Mouse (Mus musculus) frontal cortex, postnatal 25 days (tissue): ENCODE data around the gene Ppp6c.
"Not testable (repeated sequence)": the region's sequence is repeated elsewhere in the genome, so short reads cannot be mapped to it uniquely, and the experiment has no call there.

ENCODE experiments used
- DNase-seq, 2 experiments: peaks; one replicate each; pipeline ENCODE4 v3.0.0; 2022; ENCODE audit warnings: low spot score in 2 of 2

Ppp6c gene

DNA sequence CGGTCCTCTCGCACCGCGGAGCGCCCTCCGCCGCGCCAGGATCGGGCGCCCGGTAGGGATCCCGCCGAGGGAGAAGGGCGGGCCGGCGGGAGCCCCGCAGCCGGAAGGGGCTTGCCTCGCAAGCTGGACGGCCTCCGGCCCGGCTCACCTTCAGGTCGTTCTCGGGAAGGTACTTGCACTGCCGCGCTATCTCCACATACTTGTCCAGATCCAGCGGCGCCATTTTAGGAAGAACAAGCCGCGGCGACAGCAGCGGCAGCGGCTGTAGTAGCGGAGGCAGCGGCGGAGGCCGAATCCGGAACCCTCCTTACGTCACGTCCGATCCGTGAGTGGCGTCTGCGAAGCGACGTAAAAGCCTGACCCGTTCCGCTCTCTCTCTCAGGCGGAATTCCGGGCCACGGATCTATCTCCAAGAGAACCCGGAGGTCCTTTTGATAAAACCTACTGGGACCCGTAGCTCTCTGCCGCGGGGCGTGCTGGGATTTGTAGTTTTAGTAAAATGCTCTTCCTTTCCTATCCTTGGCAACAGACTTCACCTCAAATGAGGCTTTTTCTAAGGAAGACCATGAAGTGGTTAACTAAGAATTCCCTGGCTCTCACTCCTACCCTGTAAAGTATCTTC, at the start of gene Ppp6c:
Gene Ppp6c (minus strand): TSS at position 433 of the 622 bp plus-strand sequence.
- peak; percentile 90 to 92 for DNase-seq

DNA sequence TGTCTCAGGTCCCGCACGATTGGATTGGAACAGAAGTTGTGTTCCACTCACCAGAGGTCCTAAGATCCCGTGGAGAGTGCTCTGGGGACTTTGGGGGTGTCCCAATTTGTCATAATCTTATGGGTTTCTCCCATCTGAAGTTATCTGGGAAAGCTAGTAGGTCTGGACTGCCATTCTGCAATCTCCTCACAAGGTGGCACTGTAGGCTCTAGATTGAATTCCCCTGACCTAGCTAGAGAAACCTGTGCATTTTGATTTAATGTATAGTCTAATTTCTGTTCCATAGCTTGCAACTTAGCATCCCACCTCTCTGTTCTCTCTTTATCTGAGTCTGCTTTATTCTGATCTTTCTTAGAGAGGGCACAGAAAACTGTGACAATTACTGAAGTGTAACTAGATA, 42.1 kb upstream of the Ppp6c start:
- DNase-seq = no peak

DNA sequence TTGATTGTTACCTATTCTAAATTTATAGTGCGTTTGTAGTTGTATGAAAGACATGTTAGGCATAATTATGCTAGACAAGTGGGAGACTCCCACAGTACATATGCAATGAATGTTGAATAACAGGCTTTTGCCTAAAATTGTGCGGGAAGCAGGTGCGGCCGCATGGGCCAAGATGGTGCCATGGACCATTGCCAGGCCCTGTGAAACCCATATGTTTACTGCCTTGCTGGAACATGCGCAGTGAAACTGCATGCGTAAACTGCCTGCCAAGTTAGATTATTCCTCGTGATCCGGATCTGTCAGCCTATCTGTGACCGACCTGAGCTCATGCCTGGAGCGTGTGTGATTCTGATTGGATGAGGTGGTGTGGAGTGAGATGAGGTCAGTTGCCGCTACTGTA, 26.0 kb upstream of the Ppp6c start:
- not testable (repeated sequence) for DNase-seq

DNA sequence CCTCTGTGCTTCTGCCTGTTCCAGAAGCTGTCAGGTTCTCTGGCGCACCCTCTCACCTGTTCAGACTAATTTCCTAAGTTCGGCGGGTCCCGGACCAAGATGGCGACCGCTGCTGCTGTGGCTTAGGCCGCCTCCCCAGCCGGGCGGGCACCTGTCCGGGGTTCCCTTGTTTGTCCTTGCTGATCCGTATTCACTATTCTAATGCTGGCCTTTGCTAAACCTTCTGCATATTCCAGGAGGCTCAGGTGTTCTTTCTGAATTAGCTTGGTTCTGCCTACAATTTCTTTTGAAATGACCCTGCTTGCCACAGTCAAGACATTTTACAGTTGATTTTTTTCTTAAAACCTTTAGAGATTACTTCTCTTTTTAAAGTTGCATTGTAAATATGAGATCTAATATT, 20.6 kb upstream of the Ppp6c start:
- DNase-seq = not testable (repeated sequence)

DNA sequence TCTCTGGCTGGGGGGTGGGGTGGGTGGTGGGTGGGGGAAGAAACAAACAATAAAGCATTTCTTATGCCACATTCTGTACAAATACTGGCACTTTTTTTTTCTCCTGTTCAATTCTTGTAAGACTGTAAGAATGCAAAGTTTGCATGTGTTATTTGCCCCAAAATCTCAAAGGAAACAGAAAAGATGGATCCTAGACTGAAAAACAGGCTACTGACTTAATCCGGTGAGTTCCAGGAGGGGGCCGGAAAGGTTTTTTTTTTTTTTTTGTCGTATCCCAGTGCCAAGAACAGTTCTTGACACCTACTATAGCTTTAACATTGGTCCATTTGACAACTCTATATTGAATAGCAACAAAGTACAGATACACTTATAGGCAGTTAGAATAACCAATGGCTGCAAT, 480 bp upstream of the Ppp6c start:
- no peak for DNase-seq

DNA sequence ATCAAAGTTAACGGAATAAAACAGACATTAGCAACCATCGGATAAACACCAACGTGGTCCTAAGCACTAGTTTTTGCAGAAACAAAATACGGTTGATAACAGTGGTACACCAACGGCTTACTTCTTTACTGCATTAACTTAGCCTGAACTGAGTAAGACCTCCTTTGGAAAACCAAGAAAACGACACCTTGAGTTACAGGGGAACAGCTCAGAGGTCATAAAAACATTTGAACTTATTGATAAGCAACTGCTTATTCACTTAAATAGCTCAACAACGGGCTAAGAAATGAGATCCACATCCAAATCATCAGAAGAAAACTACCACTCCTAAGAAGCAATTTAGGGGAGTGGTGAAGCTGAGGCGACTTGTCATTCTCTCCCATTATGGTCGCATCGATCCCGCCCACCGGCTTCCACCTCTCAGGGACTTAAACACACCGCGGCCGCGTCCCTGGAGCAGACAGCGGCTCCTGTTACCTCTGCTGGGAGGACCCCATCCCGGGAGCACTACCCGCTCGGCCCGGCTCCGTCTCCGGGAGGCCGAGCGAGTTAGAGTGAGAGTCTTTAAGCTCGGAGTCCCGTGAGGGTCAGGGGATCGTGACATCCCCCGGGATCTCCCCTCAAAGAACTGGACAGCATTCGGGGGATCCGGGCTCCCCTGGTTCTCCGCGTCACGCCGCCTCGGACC, 776 bp downstream of the Ppp6c start:
- DNase-seq = peak in 1 of 2 experiments; percentile 40

DNA sequence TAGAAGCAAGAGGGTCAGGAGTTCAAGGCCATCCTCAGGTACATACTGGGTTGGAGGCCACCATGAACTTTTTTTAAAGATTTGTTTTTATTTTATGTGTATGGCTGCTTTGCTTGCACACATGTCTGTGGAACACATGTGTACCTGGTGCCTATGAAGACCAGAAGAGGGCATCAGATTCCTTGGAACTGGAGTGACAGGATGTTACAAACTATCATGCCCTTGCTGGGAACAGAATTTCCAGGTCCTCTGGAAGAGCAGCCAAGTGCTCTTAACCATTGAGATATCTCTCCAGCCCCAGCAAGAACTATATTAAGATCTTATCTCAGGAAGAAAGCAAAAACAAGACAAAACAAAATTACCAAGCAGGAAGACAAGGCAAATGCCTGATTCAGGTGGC, 1.6 kb downstream of the Ppp6c start:
- DNase-seq = no peak

- no peak for DNase-seq
Observed at GRCm38 (mm10) chr2:39220010-39220409, 6.2 kb downstream of the Ppp6c start.

DNA sequence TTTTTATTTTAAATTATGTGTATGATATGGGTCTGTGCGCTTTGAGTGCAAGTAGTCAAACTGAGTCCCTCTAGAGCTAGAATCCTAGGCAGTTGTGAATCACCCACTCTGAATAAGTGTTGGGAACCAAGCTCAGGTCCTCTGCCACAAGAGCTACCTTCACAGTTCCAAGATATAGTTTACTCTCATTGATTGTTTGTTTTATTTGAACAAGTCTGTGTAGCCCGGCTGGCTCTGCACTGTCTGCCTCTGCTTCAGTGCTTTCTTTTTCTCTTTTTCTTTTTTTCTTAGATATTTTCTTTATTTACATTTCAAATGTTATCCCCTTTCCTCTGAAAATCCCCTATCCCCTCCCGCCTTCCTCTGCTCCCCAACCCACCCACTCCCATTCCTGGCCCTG, 7.2 kb downstream of the Ppp6c start:
- no peak for DNase-seq

DNA sequence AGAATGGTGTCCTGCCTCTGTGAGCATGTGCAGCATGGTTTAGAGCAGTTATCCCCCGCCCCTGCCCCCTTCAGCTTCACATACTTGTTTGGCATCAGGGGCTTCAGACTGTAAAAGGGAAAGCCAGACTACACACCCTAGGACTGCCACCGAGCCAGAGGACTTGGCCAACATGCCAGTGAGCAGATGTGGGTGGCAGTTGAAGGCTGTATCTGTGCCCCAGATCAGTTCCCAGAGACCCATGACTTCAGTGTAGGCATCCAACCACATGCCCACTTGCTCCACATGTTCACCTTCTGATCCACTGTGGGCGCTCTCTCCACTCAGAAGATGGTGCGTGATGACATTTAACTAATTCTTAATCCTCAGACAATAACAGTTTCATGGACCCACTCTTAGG, 9.1 kb downstream of the Ppp6c start:
- no peak for DNase-seq

DNA sequence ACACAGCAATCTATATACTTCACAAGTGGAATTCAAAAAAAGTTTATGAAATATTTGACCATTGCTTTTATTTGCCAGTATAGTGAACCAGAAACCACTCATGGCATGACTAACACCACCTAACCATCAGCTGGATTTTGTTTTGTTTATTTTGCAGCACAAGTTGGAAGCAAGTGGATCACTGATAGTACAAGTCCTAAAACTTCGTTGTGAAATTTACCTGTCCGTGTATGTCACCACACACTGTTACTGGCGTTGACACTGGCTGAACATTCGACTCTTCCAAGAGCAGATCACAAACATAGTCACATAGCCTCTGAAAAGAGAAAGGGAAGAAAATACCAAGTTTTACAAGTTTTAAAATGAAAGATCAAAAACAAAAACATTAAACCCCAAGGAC, 15.5 kb downstream of the Ppp6c start:
- no peak for DNase-seq

DNA sequence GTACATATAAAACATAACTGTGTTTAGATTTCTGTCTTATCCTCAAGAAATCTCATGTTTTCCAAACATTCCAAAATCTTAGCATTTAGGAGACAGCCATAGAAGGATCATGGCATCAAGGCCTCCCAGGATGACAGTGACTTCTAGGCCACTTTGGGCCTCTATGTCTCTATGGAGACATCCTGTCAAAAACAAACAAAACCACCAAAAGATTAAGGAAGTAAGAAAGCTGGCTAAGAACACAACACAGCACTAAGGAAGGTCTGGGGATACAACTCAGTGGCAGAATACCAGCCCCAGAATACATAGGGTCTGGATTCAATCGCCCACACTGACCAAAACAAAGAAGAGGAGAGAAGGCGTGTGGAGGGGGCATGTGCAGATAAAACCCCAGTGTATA, 22.9 kb downstream of the Ppp6c start:
- DNase-seq = no peak

- no peak for DNase-seq
Observed at GRCm38 (mm10) chr2:39194809-39195208, 31.4 kb downstream of the Ppp6c start.

GRCm38 (mm10) chr2:39190561-39191056, 35.6 kb downstream of the Ppp6c start, which contains the start of gene Scai:
Gene Scai (minus strand): TSS chr2:39190734.
- peak; percentile 97 to 98 for DNase-seq

DNA sequence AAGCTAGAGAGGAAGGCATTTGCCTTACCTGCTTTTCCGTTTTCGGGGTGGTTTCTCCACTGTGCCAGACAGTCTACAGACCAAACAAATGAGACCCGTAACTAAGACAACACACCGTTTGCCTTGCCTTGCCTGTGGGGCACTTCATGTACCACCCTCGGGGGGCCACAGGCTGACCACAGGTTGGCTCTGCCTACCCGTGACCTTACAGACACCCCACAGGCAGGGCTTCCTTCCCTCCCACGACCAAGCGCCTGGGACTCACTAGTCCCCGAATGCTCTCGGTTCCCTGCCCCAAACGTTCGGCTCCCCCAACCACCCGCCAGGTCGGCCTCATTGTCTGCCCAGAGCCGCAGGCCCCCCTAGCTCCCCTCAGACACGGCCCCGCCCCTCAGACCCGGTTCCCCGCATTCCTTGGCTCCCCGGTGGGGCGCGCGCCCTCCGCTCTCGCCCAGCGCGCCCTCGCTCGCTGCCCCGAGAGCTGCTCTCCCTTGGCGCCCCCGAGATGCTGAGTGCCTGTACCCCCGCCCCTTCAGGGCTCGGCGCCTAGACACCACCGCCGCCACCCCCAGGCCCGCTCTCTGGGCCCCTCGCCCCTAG, 36.2 kb downstream of the Ppp6c start:
- no peak for DNase-seq

DNA sequence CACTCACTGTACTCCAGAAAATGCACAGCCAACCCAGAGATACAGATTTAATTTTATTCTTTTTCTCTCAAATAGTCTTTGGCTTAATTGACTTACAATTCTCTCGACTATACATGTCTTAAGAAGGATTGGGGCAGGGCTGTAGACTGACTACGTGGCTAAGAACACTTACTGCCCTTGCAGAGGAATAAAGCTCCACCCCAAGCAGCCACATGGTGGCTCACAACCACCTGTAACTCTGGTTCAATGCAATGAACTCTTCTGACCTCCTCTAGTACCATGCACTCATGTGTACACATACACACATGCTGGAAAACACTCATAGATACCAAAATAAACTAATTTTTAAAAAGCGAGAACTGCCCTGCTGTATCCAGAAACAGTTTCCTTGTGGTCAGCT, 40.3 kb downstream of the Ppp6c start:
- no peak for DNase-seq

GRCm38 (mm10) chr2:39183587-39183986, 42.7 kb downstream of the Ppp6c start:
- no peak for DNase-seq

DNA sequence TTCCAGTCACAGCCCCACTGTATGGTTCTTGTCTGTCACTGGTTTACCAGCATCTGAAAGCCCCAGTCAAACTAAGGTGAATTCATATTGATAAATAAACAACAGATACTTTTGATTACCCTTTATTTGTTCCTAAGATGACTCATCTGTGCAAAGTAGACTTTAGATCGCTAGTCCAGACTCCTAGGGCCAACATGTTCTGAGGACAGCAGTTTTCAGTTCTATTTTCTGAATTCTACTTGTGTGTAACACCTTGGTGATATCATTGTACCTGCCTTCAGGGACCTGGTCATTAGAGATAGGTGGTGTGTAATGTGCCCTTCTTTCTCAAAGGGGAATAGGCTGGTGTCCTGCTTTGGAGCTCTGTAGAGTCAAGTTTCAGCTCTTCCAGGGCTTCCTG, 65.3 kb downstream of the Ppp6c start:
- no peak for DNase-seq

DNA sequence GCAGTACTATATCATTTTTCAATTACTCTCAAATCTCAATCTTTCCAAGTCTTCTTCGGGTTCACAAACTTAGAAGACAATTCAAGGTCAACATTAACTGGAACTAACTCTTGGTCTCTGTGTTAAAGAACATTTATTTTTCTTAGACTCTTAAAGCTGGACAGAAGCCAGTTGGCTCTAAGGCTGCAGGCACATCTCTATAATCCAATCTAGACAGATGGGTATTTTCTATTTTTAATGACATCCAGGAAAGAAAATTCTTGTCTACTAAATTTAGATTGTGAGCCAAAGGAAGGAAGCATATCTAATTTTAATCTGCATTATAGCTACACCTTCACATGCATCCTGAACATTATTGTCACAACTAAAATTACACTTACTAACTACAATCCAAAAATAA, 68.3 kb downstream of the Ppp6c start:
- no peak for DNase-seq

DNA sequence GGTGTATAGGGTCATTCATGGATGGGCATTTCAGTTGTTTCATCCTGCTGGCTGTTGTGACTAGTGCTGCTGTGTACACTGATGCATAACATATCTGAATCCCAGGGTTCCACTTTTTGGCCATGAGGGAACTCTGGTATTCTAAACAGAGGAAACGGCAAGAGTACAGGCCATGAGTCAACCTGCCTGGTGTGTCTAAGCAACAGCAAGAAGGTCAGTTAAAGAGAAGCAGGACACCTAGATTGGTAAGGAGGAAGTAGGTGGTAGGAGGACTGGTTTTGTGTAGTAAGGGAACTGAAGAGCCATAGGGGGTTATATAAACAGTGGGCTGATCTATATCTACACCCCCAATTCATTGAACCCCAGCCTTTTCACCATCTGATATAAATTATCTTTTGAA, 69.4 kb downstream of the Ppp6c start:
- DNase-seq = no peak

- no peak for DNase-seq
Observed at GRCm38 (mm10) chr2:39150943-39151342, 75.3 kb downstream of the Ppp6c start.

DNA sequence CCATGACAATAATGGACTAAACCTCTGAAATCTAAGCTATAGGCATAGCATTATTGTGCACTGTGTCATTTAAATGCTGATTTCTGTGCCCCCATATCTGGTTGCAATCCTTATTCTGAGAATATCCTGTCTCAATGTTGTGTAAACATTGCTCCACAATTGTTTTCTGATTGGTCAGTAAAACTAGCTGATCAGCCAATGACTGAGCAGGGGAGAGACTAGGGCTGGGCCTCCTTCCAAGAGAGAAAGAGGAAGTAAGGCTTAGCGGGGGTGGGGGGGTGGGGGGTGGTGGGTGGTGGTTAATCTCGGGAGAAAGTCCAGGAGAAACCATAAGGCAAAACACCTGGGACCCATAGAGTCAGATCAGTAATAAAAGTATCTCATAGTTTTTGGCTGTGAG, 78.2 kb downstream of the Ppp6c start:
- no peak for DNase-seq

DNA sequence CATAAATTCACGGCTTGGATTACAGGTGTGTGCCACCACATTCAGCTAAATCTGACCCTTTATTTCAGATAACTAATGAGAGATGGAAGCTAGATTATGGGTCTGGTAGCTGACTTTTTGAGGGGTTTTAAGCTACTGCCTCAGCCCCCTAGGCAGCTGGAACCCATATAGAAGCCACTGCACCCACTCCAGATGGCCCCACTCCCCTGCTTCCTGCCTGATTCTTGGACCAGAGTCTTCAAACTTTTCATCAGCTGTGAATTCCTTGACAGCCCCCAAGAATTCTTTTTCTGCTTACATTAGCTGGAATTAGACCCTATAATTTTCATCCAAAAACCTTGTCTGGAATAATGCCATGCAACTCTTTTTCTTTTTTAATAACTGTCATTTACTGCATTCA, 79.8 kb downstream of the Ppp6c start:
- DNase-seq = no peak
